Mouse (Mus musculus): ENCODE measurements around the gene Olfr1105.

Gene Olfr1105

GRCm38 (mm10) chr2:87036431-87036830 is at the start of gene Olfr1105:
Olfr1105 (minus strand) TSS chr2:87036531.
- no peak for DNase-seq (ENCODE audit: low spot score)

- DNase-seq (ENCODE audit: low spot score), result no peak
These were observed 39.4 kb upstream of the Olfr1105 start, which contains the start of gene Olfr1107 for GRCm38 (mm10) chr2:87075717-87076116. Olfr1107 (minus strand) TSS chr2:87075817.

- DNase-seq (ENCODE audit: low spot score), result no peak
These were observed 15.8 kb upstream of the Olfr1105 start, which contains the start of gene Olfr1106 for GRCm38 (mm10) chr2:87052173-87052572. Olfr1106 (minus strand) TSS chr2:87052273.

- DNase-seq (ENCODE audit: low spot score), result no peak
These were observed 9.4 kb downstream of the Olfr1105 start, which contains the start of gene Olfr1104 for GRCm38 (mm10) chr2:87026980-87027379. Olfr1104 (minus strand) TSS chr2:87027080.

GRCm38 (mm10) chr2:86998098-86998497 is 38.2 kb downstream of the Olfr1105 start, which contains the start of gene Olfr1102:
Olfr1102 (plus strand) TSS chr2:86998398.
- DNase-seq (ENCODE audit: low spot score), result no peak

- DNase-seq (ENCODE audit: low spot score), result no peak
These were observed 45.2 kb downstream of the Olfr1105 start, which contains the start of gene Olfr1101 for GRCm38 (mm10) chr2:86991121-86991520. Olfr1101 (minus strand) TSS chr2:86991221.

Measured in lung, postnatal 25 days (tissue).